Mouse (Mus musculus) lung, postnatal 0 days (tissue): ENCODE results near the gene Abracl.

Experiments
- CTCF ChIP-seq: IDR thresholded peaks from 2 replicates; pipeline ENCODE4 v1.5.1; 2016; ENCODE audit warnings: antibody characterized with exemption, mild to moderate bottlenecking
- EP300 ChIP-seq: IDR thresholded peaks from 2 replicates; pipeline ENCODE4 v1.6.1; 2016; ENCODE audit warnings: antibody characterized with exemption, mild to moderate bottlenecking, control low read depth

DNA sequence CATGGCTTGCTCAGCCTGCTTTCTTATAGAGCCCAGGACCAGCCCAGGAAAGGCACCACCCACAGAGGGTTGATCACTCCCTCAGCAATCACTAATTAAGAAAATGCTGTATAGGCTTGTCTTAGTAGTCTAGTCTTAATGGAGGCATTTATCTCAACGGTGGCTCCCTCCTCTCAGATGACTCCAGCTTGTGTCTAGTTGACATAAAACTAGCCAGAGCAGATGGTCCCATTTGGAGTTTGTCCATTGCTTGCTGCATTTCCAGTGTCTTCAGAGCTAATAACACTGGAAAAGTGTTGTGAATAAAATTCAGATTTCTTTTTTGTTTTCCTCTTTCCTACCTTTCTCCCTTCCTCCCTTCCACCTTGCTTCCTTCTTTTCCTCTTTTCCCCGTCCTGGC is 46.5 kb upstream of the Abracl start:
- TF ChIP-seq EP300 (no peak), CTCF (no peak)
